Mouse (Mus musculus) heart, adult 9 months (tissue): ENCODE results near the gene Gm19345.

Source experiments
- DNase-seq, 2 experiments: peaks; one replicate each; pipeline ENCODE4 v3.0.0; 2022; ENCODE audit warnings: low spot score in 2 of 2

The Gm19345 gene

GRCm38 (mm10) chr7:19851858-19852570 lies at the start of gene Gm19345:
Gene Gm19345 (plus strand): TSS chr7:19852003.
- no peak for DNase-seq

DNA sequence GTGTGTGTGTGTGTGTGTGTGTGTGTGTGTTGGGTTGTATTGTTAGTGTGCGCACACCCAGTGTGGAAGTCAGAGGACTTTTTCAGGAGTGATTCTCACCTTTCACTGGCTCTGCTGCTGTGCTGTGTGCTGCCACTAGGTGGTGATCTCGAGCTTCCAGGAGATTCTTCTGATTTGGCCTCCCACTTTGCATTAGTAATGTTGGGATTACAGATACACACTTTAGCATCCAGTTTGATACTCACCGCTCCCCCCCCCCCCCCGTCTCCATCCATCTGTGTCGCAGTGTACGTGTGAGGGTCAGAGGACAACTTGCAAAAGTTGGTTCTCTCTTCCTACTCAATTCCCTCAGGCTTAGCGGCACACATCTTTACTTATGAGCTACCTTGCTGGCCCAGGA lies 48.8 kb upstream of the Gm19345 start:
- DNase-seq = peak in 1 of 2 experiments; percentile 65

DNA sequence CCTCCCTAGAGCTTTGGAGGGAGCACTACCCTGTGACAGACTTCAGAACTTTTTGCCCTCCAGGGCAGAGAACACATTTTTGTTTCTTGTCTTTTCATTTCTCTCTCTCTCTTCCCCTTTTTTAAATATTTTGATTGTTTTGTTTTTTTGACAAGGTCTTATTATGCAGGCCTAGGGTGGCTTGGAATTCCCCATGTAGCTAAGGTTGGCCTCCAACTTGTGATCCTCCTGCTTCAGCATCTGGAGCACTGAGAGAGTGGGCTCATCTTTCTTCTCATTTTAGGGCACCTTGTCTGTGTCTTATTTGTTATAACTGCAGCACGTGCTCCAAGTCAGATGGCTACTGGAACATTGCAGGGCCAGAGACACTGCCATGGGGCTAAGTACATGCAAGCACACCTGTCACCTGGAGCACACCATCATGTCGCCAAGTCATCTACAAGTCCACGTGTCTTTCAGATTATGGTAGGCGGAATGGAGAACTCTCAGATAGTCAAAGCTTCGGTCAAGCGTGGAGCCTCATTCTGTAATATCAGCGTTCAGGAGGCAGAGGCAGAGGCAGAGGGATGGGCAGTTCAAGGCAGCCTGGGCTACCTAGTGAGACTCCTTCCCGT lies 45.3 kb upstream of the Gm19345 start:
- DNase-seq = no peak

DNA sequence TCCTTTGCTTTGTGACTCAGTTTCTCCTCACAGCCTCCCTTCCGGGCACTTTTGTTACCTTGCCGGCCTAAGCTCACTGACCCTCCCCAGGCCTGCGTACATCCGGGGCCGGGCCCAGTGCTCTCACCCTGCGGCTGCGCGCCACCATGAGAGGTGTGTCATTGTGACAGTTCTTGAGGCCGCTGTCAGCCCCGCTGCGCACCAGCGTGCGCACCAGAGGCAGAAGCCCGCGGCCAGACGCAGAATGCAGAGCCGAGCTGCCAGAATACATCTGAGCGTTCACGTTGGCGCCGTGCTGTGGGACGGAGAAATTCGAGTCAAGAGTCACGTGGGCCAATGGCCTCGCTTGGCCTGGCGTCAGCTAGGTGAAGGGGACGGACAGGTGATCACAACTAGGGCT lies 42.4 kb upstream of the Gm19345 start:
- DNase-seq = no peak

- no peak for DNase-seq
Observed at GRCm38 (mm10) chr7:19811114-19811513, 40.7 kb upstream of the Gm19345 start.

DNA sequence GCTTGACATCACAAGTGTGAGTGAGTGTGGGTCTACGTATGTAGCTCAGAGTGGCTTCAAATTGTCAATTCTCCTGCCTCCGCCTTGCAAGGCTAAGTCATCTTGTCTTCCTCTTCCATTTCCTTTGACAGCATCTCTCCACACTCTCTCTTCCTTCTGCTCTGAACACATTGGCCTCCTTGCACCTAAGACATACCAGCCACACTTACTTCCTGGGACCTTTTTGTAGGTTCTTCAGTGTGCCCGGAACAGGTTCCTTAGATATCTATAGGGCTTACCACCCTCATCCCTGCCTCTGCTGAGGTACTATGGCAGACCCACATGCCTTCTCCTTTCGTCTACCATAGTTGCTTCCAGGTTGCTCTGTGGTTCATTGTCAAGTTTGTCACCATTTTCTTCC lies 38.6 kb upstream of the Gm19345 start:
- no peak for DNase-seq

DNA sequence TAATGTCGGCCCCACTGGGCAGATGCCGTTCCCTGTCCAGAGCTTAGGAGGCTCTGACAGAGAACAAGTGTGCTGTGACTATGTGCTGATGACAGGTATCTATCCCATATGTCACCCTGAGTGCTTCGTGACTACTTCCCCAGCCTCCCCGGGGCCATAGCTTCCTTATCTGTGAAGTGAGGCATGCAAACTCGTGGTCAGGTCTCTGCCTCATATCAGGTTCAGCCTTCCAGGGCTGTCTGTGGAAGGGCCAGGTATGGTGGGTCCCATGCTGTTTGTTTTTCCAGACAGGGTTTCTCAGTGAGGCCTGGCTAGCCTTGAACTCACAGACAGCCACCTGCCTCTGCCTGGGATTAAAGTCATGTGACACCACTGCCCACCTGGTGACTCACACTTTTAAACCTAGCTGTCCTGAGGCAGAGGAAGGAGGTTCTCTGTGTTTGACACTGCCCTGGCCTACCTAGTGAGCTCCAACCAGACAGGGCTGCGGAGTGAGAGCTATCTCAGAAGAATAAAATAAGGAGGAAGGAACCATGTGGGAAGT lies 38.2 kb upstream of the Gm19345 start:
- no peak for DNase-seq

DNA sequence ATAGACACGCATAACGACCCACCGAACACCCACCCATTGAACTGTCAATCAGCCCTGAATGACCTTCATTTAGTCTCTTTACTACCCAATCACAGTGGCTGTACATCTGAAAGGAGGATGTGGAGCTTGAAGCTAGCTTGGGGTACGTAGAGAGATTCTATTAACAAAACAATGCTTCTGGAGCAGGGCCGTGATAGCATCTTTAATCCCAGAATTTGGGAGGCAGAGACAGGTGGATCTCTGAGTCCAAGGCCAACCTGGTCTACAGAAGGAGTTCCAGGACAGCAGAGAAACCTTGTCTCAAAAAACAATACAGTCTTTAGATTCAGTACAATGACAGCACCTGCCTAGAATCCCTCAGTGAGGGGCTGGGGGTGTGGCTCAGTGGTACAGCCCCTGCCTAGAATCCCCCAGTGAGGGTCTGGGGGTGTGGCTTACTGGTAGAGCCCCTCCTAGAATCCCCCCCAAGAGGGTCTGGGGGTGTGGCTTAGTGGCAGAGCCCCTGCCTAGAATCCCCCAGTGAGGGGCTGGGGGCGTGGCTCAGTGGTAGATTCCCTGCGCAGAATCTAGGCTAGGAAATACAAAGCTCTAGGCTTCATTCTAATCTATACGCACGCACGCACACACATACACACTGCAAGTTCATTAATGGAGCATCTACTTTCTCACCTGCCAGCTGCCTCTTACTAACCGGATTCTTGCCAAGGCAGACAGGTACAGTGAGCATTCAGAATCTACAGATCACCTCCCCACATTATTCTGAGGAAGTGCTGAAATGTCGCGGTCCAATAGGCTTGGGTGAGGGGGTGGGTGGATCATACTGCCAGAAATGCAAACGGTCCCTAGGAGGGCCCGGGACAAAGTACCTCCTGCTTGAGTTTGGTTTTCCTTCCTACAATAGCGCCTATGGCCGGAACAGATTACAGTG lies 36.2 kb upstream of the Gm19345 start:
- no peak for DNase-seq

- DNase-seq = peak; percentile 90 to 92
Observed at GRCm38 (mm10) chr7:19816224-19816771, 35.5 kb upstream of the Gm19345 start.

DNA sequence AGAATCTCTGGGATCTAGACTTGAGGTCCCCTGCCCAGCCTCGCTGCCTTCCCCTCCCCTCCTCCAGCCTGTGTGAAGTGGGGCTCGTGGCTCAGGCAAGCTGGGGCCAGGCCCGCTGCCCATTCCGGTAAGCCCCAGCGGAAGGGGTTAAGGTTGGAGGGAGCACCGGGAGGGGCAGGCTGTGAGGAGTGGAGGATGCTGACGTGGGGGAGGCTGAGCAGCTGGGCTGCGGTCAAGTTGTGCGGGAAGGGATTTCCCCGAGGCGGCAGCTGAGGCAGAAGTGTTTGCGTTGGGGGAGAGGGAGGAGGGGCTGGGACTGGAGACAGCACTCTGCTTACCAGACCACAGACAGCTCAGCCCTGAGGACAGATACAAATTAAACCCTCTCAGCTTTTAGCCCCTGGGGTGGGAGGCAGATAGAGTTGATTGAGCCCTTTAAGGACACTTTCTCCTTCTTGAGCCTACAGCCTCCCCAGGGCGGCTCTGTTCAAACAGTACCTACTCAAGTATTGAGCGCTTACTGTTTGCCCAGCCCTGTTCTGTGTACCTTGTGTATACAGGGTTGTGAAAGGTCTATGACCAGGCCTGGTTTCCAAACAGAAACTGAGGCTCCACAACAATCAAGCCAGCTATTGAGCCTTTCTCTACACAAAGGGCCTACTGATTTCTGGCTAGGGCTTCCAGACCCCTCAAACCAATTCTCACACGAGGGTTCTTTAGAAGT lies 34.3 kb upstream of the Gm19345 start:
- DNase-seq = peak; percentile 77 to 79

DNA sequence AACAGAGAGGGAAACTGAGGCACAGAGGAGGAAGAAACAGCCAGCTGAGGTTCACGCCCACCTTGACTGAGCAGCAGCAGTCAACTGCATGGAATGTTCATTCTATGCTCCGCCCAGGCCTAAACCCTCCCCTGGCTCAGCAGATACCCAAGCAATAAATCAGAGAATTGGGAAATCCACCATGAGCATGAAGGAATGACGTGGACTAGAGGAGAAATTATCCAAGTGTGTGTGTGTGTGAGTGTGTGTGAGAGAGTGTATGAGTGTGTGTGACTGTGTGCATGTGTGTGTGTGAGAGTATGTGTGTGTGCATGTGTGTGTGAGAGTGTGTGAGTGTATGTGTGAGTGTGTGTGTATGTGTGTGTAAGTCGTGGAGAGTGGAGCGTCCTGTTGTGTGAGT lies 33.4 kb upstream of the Gm19345 start:
- no peak for DNase-seq

GRCm38 (mm10) chr7:19818875-19819274 lies 32.9 kb upstream of the Gm19345 start:
- no peak for DNase-seq

- no peak for DNase-seq
Observed at GRCm38 (mm10) chr7:19820347-19821048, 31.3 kb upstream of the Gm19345 start.

- no peak for DNase-seq
Observed at GRCm38 (mm10) chr7:19821633-19822032, 30.2 kb upstream of the Gm19345 start.

GRCm38 (mm10) chr7:19822193-19822592 lies 29.6 kb upstream of the Gm19345 start:
- no peak for DNase-seq

GRCm38 (mm10) chr7:19822604-19823058 lies 29.2 kb upstream of the Gm19345 start, which contains the start of gene Bcl3:
Gene Bcl3 (minus strand): TSS chr7:19822770.
- DNase-seq = peak; percentile 81 to 83

DNA sequence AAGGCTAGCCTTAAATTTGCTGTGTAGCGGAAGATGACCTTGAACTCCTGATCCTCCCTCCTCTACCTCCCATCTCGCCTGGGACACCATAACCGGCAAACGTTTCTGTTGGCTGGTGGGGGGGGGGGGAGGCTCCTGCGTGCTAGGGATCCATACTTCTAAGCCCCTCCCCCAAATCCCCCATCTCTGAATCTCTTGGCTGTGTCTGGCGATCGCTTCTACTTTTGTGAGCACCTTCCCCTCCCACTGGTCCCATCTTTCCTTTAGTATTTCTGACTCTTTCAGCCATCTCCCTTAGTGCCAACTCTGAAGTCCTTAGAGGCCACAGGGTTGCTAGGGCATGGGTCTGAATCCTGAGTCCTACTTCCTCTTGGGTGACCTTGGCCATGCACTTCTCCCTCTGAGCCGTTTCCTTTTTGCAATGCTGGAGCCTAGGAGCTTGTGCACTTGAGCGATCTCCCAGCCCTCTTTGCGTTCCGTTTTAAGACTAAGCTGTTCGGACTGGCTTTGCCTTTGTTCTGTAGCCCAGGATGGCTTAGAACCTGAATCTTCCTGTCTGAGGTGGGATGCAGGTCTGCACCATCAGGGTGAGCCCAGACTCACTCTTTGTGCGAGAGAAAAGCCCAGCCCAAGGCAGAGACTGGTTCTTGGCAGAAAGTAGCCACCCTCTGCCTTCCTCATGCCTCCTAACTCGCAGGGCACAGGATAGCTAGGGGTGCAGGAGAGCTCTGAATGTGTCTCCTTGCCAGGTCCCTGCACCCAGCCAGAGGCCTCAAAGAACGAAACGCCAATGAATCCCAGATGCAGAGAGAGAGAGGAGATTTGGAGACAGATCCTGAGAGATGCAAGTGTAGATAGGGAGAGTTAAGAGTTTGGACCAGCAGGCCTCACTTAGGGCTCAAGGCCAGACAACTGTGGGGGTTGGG lies 28.3 kb upstream of the Gm19345 start:
- DNase-seq = peak; percentile 48 to 61

GRCm38 (mm10) chr7:19824182-19824973 lies 27.4 kb upstream of the Gm19345 start:
- DNase-seq = peak; percentile 89 to 90
